Mouse (Mus musculus): ENCODE results near the gene Amacr. TPM values are rescaled to one million over a fixed set of nuclear protein-coding genes. Genes with fewer than 3 reads are reported as not detected.

Amacr gene
- total and polyA plus RNA-seq, 2 experiments from 2014 or later: 10.3 to 10.6 TPM

GRCm38 (mm10) chr15:10952760-10953305 lies 28.7 kb upstream of the Amacr start:
- no peak overlapping the region for H3K4me3 ChIP-seq (ENCODE audit: low read depth, low read length)
- TF ChIP-seq CTCF (IDR thresholded peaks at IDR 0.05; ENCODE audit: low read depth): no peak
- no peaks in the 10 kb centered on the region for H3K4me1 ChIP-seq (ENCODE audit: insufficient read depth)
- no peak overlapping the region for H3K4me2 ChIP-seq (ENCODE audit: low read depth)
- no peaks in the 10 kb centered on the region for H3K36me3 ChIP-seq (ENCODE audit: insufficient read depth)
- H3K9ac ChIP-seq: no peak overlapping the region
- no peak for DNase-seq
- WGBS: 46% methylated on average over 4 of the region's 4 CpGs
- H3K27me3 ChIP-seq (ENCODE audit: insufficient read depth, low read length): no peaks in the 10 kb centered on the region
- no peaks in the 10 kb centered on the region for H3K9me3 ChIP-seq (ENCODE audit: low read length)
- no peak for ATAC-seq
- H3K27ac ChIP-seq (ENCODE audit: low read depth, low read length): no peak overlapping the region

DNA sequence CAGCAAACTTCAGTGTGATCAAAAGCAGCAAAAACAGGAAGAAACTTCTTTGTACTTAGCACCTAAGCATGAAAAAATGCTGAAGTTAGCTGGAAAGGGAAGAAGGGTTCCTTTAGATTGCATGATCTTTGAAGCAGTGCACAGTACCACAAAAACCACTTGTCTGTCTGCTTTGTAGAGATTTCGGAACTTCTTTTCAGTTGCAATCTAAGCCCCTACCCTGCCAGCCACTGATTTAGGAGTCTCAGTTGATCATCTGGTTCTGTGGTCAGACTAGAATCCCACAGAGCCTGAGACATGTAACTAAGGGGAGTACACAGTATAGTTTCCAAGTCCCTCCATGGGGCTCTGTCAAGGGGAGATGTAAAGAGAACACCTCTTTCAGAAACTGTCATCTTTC lies 28.1 kb upstream of the Amacr start:
- no peaks in the 10 kb centered on the region for H3K9me3 ChIP-seq (ENCODE audit: low read length)
- H3K27me3 ChIP-seq (ENCODE audit: insufficient read depth, low read length): no peaks in the 10 kb centered on the region
- no peaks in the 10 kb centered on the region for H3K36me3 ChIP-seq (ENCODE audit: insufficient read depth)
- no peak for ATAC-seq
- WGBS: 68% methylated on average over 1 of the region's 1 CpGs
- no peak overlapping the region for H3K27ac ChIP-seq (ENCODE audit: low read depth, low read length)
- no peak for DNase-seq
- no peak overlapping the region for H3K4me3 ChIP-seq (ENCODE audit: low read depth, low read length)
- H3K4me1 ChIP-seq (ENCODE audit: insufficient read depth): no peaks in the 10 kb centered on the region
- no peak overlapping the region for H3K9ac ChIP-seq
- no peak for TF ChIP-seq CTCF (IDR thresholded peaks at IDR 0.05; ENCODE audit: low read depth)
- H3K4me2 ChIP-seq (ENCODE audit: low read depth): no peak overlapping the region

DNA sequence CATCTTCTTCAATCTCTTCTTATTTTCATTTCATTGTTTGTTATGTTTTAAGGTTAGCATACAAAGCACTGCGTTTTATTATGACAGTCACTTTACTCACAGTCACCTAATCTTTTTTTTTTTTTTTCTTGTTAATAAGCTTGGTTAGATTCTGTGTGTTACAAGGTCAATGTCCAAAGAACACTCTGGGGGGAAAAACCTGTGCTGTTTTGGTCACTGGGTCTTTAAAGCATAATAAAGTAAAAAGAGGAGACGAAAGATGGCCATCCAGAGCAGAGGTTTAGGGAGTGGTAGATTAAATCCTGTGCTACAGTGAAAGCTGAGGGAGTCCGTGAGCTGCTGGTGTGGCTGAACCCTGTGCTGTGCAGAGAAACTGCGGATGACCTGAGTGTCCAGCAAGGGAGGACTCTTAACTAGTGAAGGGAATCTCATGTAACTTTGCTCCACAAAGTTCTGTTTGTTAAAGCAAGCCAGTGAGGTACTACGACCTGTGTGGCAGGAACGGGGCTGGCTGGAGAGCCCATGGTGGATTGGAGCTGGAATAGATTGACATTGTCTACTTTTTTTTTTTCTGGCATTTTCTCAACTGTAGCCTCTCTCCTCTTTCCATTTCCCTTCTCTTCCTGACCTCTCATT lies 27.1 kb upstream of the Amacr start:
- no peak for ATAC-seq
- H3K27ac ChIP-seq (ENCODE audit: low read depth, low read length): no peak overlapping the region

DNA sequence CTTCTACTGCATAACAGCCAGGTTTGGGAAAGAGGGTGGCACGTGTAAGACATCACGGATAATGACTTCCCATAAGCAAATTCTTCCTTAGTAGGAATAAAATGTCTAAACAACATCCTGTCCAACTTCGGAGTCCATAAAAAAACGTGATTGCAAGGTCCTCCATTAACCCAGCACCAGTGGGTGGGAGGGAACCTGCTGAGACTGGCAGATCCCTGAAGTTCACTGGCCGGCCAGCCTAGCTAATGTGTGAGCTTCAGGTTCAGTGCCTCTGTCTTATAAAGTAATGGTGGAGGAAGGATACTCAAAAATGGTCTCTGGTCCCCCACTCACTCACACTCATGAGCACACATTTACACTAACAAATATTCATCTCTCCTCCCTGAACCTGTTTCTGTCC lies 26.4 kb upstream of the Amacr start:
- 71% methylated on average over 5 of the region's 5 CpGs for WGBS
- no peak for TF ChIP-seq CTCF (IDR thresholded peaks at IDR 0.05; ENCODE audit: low read depth)
- H3K4me1 ChIP-seq (ENCODE audit: insufficient read depth): no peaks in the 10 kb centered on the region
- no peak overlapping the region for H3K4me3 ChIP-seq (ENCODE audit: low read depth, low read length)
- no peak for DNase-seq
- H3K36me3 ChIP-seq (ENCODE audit: insufficient read depth): no peaks in the 10 kb centered on the region
- H3K27me3 ChIP-seq (ENCODE audit: insufficient read depth, low read length): no peaks in the 10 kb centered on the region
- H3K4me2 ChIP-seq (ENCODE audit: low read depth): no peak overlapping the region
- no peaks in the 10 kb centered on the region for H3K9me3 ChIP-seq (ENCODE audit: low read length)
- ATAC-seq: no peak
- no peak overlapping the region for H3K27ac ChIP-seq (ENCODE audit: low read depth, low read length)
- no peak overlapping the region for H3K9ac ChIP-seq

More for the DNA sequence above, 27.1 kb upstream of the Amacr start:
- Histone ChIP-seq H3K4me1 (ENCODE audit: insufficient read depth) (no peaks in the 10 kb centered on the region), H3K9ac (no peak overlapping the region), H3K4me2 (ENCODE audit: low read depth) (no peak overlapping the region), H3K27me3 (ENCODE audit: insufficient read depth, low read length) (no peaks in the 10 kb centered on the region), H3K9me3 (ENCODE audit: low read length) (no peaks in the 10 kb centered on the region), H3K36me3 (ENCODE audit: insufficient read depth) (no peaks in the 10 kb centered on the region), H3K4me3 (ENCODE audit: low read depth, low read length) (no peak overlapping the region)
- no peak for TF ChIP-seq CTCF (IDR thresholded peaks at IDR 0.05; ENCODE audit: low read depth)
- 91% methylated on average over 6 of the region's 6 CpGs for WGBS
- no peak for DNase-seq

- Histone ChIP-seq H3K36me3 (ENCODE audit: insufficient read depth) (no peaks in the 10 kb centered on the region), H3K4me2 (ENCODE audit: low read depth) (no peak overlapping the region), H3K27me3 (ENCODE audit: insufficient read depth, low read length) (no peaks in the 10 kb centered on the region), H3K9ac (no peak overlapping the region), H3K9me3 (ENCODE audit: low read length) (no peaks in the 10 kb centered on the region), H3K4me3 (ENCODE audit: low read depth, low read length) (no peak overlapping the region), H3K27ac (ENCODE audit: low read depth, low read length) (no peak overlapping the region), H3K4me1 (ENCODE audit: insufficient read depth) (no peaks in the 10 kb centered on the region)
- 56% methylated on average over 3 of the region's 3 CpGs for WGBS
- TF ChIP-seq CTCF (IDR thresholded peaks at IDR 0.05; ENCODE audit: low read depth): no peak
- ATAC-seq (no peak), DNase-seq (no peak)
Observed at GRCm38 (mm10) chr15:10956706-10957105, 24.9 kb upstream of the Amacr start.

- no peaks in the 10 kb centered on the region for H3K9me3 ChIP-seq (ENCODE audit: low read length)
- no peak for ATAC-seq
- 91% methylated on average over 15 of the region's 15 CpGs for WGBS
- H3K9ac ChIP-seq: no peak overlapping the region
- no peaks in the 10 kb centered on the region for H3K36me3 ChIP-seq (ENCODE audit: insufficient read depth)
- H3K4me2 ChIP-seq (ENCODE audit: low read depth): no peak overlapping the region
- no peak for TF ChIP-seq CTCF (IDR thresholded peaks at IDR 0.05; ENCODE audit: low read depth)
- H3K4me3 ChIP-seq (ENCODE audit: low read depth, low read length): no peak overlapping the region
- H3K27me3 ChIP-seq (ENCODE audit: insufficient read depth, low read length): no peaks in the 10 kb centered on the region
- no peaks in the 10 kb centered on the region for H3K4me1 ChIP-seq (ENCODE audit: insufficient read depth)
- no peak overlapping the region for H3K27ac ChIP-seq (ENCODE audit: low read depth, low read length)
- no peak for DNase-seq
Observed at GRCm38 (mm10) chr15:10959277-10960026, 22.1 kb upstream of the Amacr start.

DNA sequence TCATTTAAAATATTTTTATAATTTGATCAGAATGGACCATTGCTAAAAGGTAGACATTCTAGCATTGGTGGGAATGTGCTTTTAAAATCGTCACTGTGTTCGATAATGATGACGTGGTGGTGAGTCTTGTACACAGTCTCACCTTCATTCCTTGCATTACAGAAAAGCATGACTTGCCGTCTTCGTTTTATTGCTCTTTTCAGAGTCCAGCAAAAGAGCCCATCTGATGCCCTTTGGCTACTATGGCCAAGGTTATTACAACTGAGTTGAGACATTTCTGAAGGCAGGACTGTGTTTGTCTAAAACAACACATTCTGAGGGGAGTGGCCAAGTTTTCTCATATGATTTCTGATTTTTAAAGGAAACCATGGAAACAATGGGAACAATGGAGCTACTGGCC lies 21.3 kb upstream of the Amacr start:
- no peak for TF ChIP-seq CTCF (IDR thresholded peaks at IDR 0.05; ENCODE audit: low read depth)
- Histone ChIP-seq H3K9me3 (ENCODE audit: low read length) (no peaks in the 10 kb centered on the region), H3K27ac (ENCODE audit: low read depth, low read length) (no peak overlapping the region), H3K4me2 (ENCODE audit: low read depth) (no peak overlapping the region), H3K27me3 (ENCODE audit: insufficient read depth, low read length) (no peaks in the 10 kb centered on the region), H3K4me1 (ENCODE audit: insufficient read depth) (no peaks in the 10 kb centered on the region), H3K9ac (no peak overlapping the region), H3K4me3 (ENCODE audit: low read depth, low read length) (no peak overlapping the region), H3K36me3 (ENCODE audit: insufficient read depth) (no peaks in the 10 kb centered on the region)
- ATAC-seq (no peak), DNase-seq (no peak)
- 91% methylated on average over 5 of the region's 5 CpGs for WGBS
